Mouse (Mus musculus) layer of hippocampus, adult 9-11 months (tissue): Measurements from ENCODE around the gene Cyp2j12.
"Not testable (repeated sequence)": the region's sequence is repeated elsewhere in the genome, so short reads cannot be mapped to it uniquely, and the experiment has no call there.

Experiments used
- DNase-seq: peaks from one replicate; pipeline ENCODE4 v3.0.0; 2022

Cyp2j12 gene

GRCm38 (mm10) chr4:96140732-96141467, at the start of gene Cyp2j12:
Gene Cyp2j12 (minus strand): TSS chr4:96141152.
- DNase-seq = peak; percentile 34

GRCm38 (mm10) chr4:96189321-96189720, 48.4 kb upstream of the Cyp2j12 start:
- not testable (repeated sequence) for DNase-seq

- not testable (repeated sequence) for DNase-seq
Measured at GRCm38 (mm10) chr4:96188671-96189070, 47.7 kb upstream of the Cyp2j12 start.

DNA sequence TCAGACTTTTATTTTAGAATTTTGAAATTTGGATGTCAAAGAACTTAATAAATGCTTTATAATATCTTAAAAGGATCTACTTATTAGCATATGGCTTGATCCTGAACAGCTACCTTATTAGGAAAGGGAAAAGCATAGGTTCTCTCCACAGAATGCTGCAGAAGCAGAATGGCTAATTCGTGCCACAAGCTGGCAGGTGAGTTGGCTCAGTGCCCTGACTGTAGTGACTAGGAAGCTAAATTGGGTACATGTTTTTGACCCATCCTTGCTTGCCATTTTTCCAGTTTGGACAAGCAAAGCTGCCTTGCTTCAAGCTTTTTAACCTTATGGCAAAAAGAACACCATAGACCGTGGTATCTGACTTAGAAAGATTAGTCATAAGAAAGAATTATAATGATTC, 47.2 kb upstream of the Cyp2j12 start:
- DNase-seq = not testable (repeated sequence)

- DNase-seq = not testable (repeated sequence)
Measured at GRCm38 (mm10) chr4:96184716-96185115, 43.8 kb upstream of the Cyp2j12 start.

DNA sequence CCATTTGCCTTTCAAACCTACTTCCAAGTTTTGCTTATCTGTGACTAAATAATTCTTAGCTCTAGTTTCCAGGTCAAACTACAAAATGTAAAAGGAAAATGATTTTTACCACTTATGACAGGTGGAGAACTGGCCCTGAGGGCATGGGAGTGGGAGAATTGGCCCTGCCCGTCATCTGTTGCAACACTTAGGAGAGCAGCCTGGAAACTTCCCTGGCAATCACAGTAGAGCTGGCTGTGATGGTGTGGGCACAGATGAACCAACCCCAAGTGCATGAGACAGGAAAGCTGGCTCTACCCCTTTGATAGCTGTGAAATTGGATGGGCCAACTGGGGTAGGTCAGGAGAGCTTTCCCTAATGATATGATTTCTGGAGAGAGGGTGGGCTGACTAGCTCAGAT, 21.9 kb upstream of the Cyp2j12 start:
- no peak for DNase-seq

DNA sequence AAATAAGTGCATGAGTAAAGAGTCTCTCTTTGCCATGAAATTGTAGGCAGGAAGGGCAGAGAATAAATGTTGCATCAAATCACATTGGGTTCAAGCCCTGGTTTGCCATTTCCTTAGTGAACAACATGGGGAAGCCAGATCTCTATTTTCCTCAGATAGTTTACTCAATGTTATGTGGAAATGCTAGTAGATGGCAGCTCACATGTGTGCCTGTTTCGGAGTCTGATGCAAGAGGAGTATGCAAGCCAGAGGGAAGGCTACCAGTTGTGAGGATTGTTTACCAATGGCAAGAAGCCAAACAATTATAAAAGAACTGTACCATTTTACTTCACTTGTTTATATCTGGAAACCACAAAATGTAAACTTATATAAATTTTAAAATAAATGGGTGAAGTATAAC, 20.6 kb upstream of the Cyp2j12 start:
- no peak for DNase-seq

DNA sequence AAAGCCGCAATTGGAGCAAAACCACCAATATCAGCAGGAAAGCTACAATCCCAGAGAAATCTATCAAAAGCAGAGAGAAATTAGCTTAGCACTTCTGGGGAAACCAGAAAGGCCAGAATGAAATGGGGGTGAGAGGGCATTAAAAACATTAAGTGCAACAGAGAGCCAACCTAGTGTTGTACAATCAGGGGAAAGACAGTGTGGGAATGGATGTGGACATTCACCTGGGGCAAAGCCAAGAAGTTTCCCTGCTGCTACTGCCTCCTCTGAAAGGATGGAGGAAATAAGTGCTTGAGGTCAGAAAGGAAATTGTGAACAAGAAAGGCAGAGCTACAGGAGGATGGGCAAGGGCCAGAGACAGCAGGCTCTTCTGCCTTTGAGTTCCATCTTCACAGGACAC, 1.7 kb downstream of the Cyp2j12 start:
- no peak for DNase-seq

DNA sequence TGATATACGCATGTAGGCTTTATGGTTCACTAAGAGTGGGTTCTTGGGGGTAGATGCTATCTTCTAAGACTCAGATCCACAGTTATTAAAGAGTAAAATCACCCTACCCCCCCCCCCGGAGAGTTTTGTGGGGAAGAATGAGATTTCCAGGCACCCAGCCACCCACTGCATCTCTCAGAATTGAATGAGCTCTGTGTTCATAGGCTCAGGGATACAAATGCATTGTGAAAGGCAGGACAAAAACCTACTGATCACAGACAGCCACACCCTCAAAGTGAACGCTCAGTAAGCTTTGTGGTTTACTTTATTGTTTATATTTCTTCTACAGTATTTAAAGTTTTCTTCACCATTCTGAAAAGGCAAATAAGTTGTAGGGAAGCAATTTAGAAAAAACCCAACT, 6.7 kb downstream of the Cyp2j12 start:
- peak; percentile 27 for DNase-seq

DNA sequence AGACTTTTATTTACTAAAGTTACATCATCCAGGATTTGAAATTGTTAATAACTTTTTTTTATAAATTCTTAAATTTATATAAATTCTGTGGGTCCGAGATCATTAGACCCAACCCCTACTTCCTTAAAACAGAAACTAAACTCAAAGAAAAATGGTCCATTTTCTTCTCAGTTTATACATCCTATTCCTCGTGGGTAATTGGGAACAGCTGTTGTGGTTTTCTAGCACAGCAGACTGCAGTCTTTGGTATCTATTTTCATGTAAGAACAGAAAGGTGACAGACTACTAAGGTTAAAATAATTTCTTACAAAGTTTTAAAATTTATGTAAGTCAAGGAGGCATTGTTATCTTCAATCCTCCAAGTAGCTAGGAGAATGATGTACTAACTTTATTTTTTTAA, 44.1 kb downstream of the Cyp2j12 start:
- DNase-seq = no peak

DNA sequence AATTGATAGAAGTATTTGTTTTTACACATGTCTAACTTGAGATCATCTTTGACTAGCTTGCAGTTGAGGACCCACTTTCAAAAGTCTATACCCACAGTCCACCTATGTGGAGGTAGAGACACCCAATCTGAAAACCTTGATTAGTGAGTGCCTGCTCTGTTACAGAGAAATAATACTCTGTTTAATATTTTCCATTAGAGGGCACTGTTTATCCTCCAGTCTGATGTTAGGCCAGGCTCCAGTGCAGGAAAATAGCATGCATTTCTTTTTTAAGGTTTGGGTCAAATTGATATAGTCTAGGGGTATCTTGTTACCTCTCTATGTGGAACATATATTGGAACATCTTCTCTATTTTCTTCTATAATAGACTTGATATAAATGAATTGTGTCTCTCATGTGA, 49.1 kb downstream of the Cyp2j12 start:
- DNase-seq = no peak

DNA sequence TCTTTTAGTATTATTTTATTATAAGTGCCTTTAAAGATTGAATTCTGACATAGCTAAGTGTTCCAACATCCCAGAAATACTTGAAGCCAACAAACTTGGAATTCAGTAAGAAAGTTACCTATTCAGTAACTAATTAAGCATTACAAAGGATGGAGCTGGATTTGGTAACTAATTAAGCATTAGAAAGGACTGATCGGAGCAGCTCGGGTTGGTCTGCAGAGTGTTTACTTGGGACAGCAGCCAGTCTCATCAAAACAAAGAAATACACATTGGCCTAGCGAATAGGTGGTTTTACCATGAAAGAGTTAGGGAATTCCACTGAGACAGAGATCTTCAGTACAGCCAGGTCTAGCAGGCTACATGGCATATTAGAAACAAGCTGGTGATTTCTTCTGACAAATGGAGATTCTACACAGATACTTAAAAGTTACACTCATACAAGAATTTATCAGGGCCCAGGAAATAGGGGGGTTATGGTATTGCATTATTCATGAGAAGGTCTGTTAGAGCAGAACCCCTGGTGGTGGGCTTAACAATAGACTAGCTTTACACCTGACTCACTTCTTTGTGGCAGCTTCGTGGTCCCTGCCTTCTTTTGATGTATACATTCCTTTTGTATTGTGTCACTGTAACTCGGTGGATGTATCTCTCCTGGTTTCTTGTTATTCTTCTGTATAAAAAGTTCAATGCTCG, 51.5 kb downstream of the Cyp2j12 start:
- DNase-seq = not testable (repeated sequence)

GRCm38 (mm10) chr4:96078308-96078707, 62.6 kb downstream of the Cyp2j12 start:
- no peak for DNase-seq

DNA sequence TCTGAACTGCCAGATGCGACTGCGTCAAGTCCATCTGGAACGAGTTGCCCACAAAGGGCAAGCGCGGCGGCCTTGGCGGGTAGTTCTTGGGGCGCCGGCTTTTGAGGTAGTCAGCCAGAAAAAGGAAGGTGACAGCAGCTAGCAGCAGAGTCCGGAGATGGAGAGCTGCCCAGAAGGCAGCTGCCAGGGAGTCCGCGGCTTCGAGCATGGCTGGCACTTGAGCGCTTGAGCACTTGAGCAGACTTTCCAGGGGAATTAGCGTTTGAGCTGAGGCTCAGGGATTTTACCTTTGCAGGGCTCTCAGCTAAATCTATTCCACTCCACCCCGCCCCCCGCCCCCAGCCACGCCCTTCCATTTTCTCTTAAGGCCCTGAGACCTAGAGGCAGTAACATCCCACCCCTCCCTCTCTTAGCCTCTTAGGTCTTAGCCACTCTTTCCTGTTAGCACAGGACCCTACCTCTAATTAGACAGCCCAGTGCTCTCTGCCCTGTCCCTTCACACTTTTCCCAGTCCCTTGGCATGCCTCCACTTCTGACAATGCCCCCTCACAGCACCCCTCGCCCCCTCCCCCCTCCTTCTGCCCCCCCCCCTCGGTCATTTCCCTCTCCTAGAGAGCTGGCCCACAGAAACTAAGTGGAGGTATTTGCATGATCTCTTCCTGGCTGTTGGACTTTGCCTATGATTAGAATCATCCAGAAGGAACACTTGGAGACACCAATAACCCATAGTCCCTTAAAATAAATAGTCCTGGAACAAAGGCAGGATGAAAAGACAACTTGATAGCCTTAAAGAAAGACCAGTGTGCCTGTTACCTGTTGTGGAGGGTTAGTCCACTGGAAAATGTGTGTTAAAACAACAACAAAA, 63.5 kb downstream of the Cyp2j12 start, which contains the start of gene Cyp2j13:
TSS of gene Cyp2j13 (minus strand) at position 286 of the 865 bp plus-strand sequence.
- peak; percentile 13 for DNase-seq

GRCm38 (mm10) chr4:96062045-96062444, 78.9 kb downstream of the Cyp2j12 start:
- no peak for DNase-seq

DNA sequence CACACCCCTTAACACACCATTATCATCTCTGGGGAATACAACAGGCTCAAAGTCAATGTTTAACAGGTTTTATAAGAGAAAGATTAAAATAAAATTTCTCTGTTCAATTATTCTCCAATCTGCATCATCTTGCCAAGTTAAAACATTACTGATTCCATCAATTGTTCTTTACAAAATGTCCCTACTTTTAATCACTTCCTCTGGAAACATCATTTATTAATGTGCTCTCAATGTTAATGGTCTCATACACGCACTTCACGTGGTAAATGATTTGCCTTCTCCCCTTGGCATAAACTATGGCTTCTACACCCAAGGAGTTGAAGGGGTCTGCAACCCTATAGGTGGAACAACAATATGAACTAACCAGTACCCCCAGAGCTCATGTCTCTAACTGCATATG, 80.8 kb downstream of the Cyp2j12 start:
- no peak for DNase-seq
